Mouse (Mus musculus): ENCODE results near the gene Rnf44. TPM values are rescaled to one million over a fixed set of nuclear protein-coding genes. Genes with fewer than 3 reads are reported as not detected.
A peak's percentile ranks its signal among the peaks of the same experiment; 100 is the strongest.

Rnf44 gene
- polyA plus RNA-seq, 1 experiment from 2014 or later = 82.3 TPM

GRCm38 (mm10) chr13:54714393-54714792, 20.7 kb upstream of the Rnf44 start:
- no peak for ATAC-seq (replicated peaks; ENCODE audit: low FRiP score)
- Histone ChIP-seq H3K36me3 (ENCODE audit: control insufficient read depth, insufficient read depth, low read length) (no peaks in the 10 kb centered on the region), H3K4me3 (ENCODE audit: low read depth, low read length) (no peak overlapping the region), H3K27me3 (replicated peaks; ENCODE audit: control insufficient read depth, insufficient read depth, low read length) (no peaks in the 10 kb centered on the region; the same call in 1 of the 2 replicates), H3K27ac (ENCODE audit: low read depth, low read length) (no peak overlapping the region), H3K4me2 (no peak overlapping the region), H3K4me1 (replicated peaks; ENCODE audit: control insufficient read depth, insufficient read depth, low read length) (no peaks in the 10 kb centered on the region), H3K9ac (ENCODE audit: low read depth, low read length) (no peak overlapping the region), H3K9me3 (ENCODE audit: control insufficient read depth, low read length) (no peaks in the 10 kb centered on the region)
- 42% methylated on average over 4 of the region's 4 CpGs for WGBS
- no peak for DNase-seq (ENCODE audit: low spot score)

- Histone ChIP-seq H3K27ac (ENCODE audit: low read depth, low read length) (no peak overlapping the region), H3K4me2 (no peak overlapping the region), H3K9ac (ENCODE audit: low read depth, low read length) (no peak overlapping the region), H3K27me3 (replicated peaks; ENCODE audit: control insufficient read depth, insufficient read depth, low read length) (no peaks in the 10 kb centered on the region; the same call in 1 of the 2 replicates), H3K9me3 (ENCODE audit: control insufficient read depth, low read length) (no peaks in the 10 kb centered on the region), H3K4me3 (ENCODE audit: low read depth, low read length) (no peak overlapping the region), H3K36me3 (ENCODE audit: control insufficient read depth, insufficient read depth, low read length) (no peaks in the 10 kb centered on the region), H3K4me1 (replicated peaks; ENCODE audit: control insufficient read depth, insufficient read depth, low read length) (no peaks in the 10 kb centered on the region)
- 68% methylated on average over 3 of the region's 3 CpGs for WGBS
- no peak for DNase-seq (ENCODE audit: low spot score)
- no peak for ATAC-seq (replicated peaks; ENCODE audit: low FRiP score)
Observed at GRCm38 (mm10) chr13:54710866-54711265, 17.2 kb upstream of the Rnf44 start.

GRCm38 (mm10) chr13:54704890-54705289, 11.2 kb upstream of the Rnf44 start:
- Histone ChIP-seq H3K9ac (ENCODE audit: low read depth, low read length) (no peak overlapping the region), H3K27me3 (replicated peaks; ENCODE audit: control insufficient read depth, insufficient read depth, low read length) (no peaks in the 10 kb centered on the region; the same call in 1 of the 2 replicates), H3K9me3 (ENCODE audit: control insufficient read depth, low read length) (no peaks in the 10 kb centered on the region), H3K4me1 (replicated peaks; ENCODE audit: control insufficient read depth, insufficient read depth, low read length) (peaks cover 7% of the 10 kb centered on the region), H3K4me2 (no peak overlapping the region), H3K27ac (ENCODE audit: low read depth, low read length) (no peak overlapping the region), H3K36me3 (ENCODE audit: control insufficient read depth, insufficient read depth, low read length) (no peaks in the 10 kb centered on the region), H3K4me3 (ENCODE audit: low read depth, low read length) (no peak overlapping the region)
- DNase-seq (ENCODE audit: low spot score) = no peak
- WGBS = 50% methylated on average over 6 of the region's 6 CpGs
- ATAC-seq (replicated peaks; ENCODE audit: low FRiP score) = no peak

DNA sequence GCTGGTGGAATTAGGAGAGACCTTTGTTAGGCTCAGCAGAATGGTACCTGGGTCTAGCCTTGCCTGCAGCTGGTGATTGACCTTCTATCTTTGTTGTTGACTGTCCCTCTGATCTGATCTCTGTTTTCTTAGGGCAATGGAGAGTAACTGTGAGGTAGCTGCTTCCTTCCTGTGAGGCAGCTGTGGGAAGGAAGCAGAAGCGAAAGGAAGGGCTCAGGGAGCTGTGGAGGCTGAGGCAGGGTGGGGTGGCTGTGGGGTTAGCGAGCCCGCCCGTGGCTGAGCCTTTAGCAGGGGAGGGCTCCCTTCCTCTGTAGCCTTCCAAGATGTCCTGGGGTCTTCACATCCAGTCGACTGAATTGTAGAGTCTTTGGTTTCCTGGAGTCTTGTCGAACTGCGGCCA, 8.8 kb upstream of the Rnf44 start:
- H3K4me3 ChIP-seq (ENCODE audit: low read depth, low read length) = no peak overlapping the region
- H3K9me3 ChIP-seq (ENCODE audit: control insufficient read depth, low read length) = no peaks in the 10 kb centered on the region
- no peaks in the 10 kb centered on the region for H3K36me3 ChIP-seq (ENCODE audit: control insufficient read depth, insufficient read depth, low read length)
- no peak overlapping the region for H3K9ac ChIP-seq (ENCODE audit: low read depth, low read length)
- ATAC-seq (replicated peaks; ENCODE audit: low FRiP score) (no peak), DNase-seq (ENCODE audit: low spot score) (no peak)
- no peaks in the 10 kb centered on the region; the same call in 1 of the 2 replicates for H3K27me3 ChIP-seq (replicated peaks; ENCODE audit: control insufficient read depth, insufficient read depth, low read length)
- no peak overlapping the region; the same call in 1 of the 2 replicates for H3K4me2 ChIP-seq
- no peak overlapping the region for H3K27ac ChIP-seq (ENCODE audit: low read depth, low read length)
- peaks cover 7% of the 10 kb centered on the region for H3K4me1 ChIP-seq (replicated peaks; ENCODE audit: control insufficient read depth, insufficient read depth, low read length)
- 63% methylated on average over 7 of the region's 7 CpGs for WGBS

GRCm38 (mm10) chr13:54701243-54701642, 7.5 kb upstream of the Rnf44 start, which contains the start of gene Cdhr2:
Gene Cdhr2, plus strand, starts transcription at chr13:54701461.
- Histone ChIP-seq H3K4me3 (ENCODE audit: low read depth, low read length) (peak within 1 kb of the TSS; percentile 26; the same call in 1 of the 2 replicates), H3K4me1 (replicated peaks; ENCODE audit: control insufficient read depth, insufficient read depth, low read length) (peaks cover 7% of the 10 kb centered on the region), H3K36me3 (ENCODE audit: control insufficient read depth, insufficient read depth, low read length) (no peaks in the 10 kb centered on the region), H3K4me2 (peak within 1 kb of the TSS; percentile 49), H3K27me3 (replicated peaks; ENCODE audit: control insufficient read depth, insufficient read depth, low read length) (no peaks in the 10 kb centered on the region), H3K27ac (ENCODE audit: low read depth, low read length) (peak within 1 kb of the TSS; percentile 32), H3K9ac (ENCODE audit: low read depth, low read length) (no peak within 1 kb of the TSS), H3K9me3 (ENCODE audit: control insufficient read depth, low read length) (no peaks in the 10 kb centered on the region)
- DNase-seq (ENCODE audit: low spot score) (no peak), ATAC-seq (replicated peaks; ENCODE audit: low FRiP score) (peak; percentile 66)
- 61% methylated on average over 5 of the region's 5 CpGs for WGBS

GRCm38 (mm10) chr13:54695479-54696230, 1.9 kb upstream of the Rnf44 start:
- ATAC-seq (replicated peaks; ENCODE audit: low FRiP score) (no peak), DNase-seq (ENCODE audit: low spot score) (no peak)
- no peaks in the 10 kb centered on the region for H3K36me3 ChIP-seq (ENCODE audit: control insufficient read depth, insufficient read depth, low read length)
- H3K4me3 ChIP-seq (ENCODE audit: low read depth, low read length) = no peak overlapping the region
- no peaks in the 10 kb centered on the region for H3K27me3 ChIP-seq (replicated peaks; ENCODE audit: control insufficient read depth, insufficient read depth, low read length)
- 79% methylated on average over 11 of the region's 11 CpGs for WGBS
- H3K9ac ChIP-seq (ENCODE audit: low read depth, low read length) = no peak overlapping the region
- no peak overlapping the region for H3K27ac ChIP-seq (ENCODE audit: low read depth, low read length)
- no peak overlapping the region for H3K4me2 ChIP-seq
- peaks cover 21% of the 10 kb centered on the region for H3K4me1 ChIP-seq (replicated peaks; ENCODE audit: control insufficient read depth, insufficient read depth, low read length)
- H3K9me3 ChIP-seq (ENCODE audit: control insufficient read depth, low read length) = no peaks in the 10 kb centered on the region

DNA sequence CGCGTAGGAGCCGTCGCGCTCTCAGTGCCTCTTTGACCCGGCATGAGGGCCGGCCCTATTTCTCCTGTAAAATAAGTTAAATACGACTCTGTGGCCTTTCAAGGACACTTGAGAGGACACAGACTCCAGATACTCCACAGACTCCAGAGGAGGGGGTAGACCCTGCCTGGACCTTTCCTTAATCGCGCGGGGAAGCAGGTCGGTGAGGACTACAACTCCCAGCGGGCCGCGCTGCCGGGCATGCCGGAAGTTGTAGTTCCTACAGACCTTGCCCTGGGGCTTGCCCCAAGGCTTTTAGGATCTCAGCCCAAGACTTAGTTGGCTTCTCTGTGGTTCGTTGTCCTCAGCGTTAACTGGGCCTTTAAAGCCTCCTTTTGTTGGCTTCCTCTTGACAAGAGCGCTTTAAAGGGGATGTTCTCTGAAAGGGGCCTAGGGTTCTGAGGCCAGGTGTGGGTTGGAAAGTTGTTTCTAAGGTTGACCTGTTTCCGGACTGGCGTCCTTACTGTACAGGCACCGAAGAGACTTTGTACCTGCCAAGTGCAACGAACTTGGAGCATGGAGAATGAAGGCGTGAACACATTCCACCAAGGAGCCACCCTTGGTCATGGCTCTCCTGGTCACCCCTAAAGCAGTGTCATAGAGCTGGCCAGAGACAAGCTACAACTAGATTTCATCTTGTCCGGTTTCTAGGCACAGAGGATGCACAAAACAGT, 797 bp upstream of the Rnf44 start:
- Histone ChIP-seq H3K9me3 (ENCODE audit: control insufficient read depth, low read length) (no peaks in the 10 kb centered on the region), H3K4me3 (ENCODE audit: low read depth, low read length) (peak overlapping the region; percentile 79), H3K4me2 (peak overlapping the region; percentile 97), H3K36me3 (ENCODE audit: control insufficient read depth, insufficient read depth, low read length) (no peaks in the 10 kb centered on the region), H3K27me3 (replicated peaks; ENCODE audit: control insufficient read depth, insufficient read depth, low read length) (no peaks in the 10 kb centered on the region), H3K4me1 (replicated peaks; ENCODE audit: control insufficient read depth, insufficient read depth, low read length) (peaks cover 21% of the 10 kb centered on the region), H3K9ac (ENCODE audit: low read depth, low read length) (peak overlapping the region; percentile 71), H3K27ac (ENCODE audit: low read depth, low read length) (peak overlapping the region; percentile 93)
- DNase-seq (ENCODE audit: low spot score) = no peak
- WGBS = 15% methylated on average over 26 of the region's 26 CpGs
- ATAC-seq (replicated peaks; ENCODE audit: low FRiP score) = peak; percentile 71

- no peaks in the 10 kb centered on the region for H3K27me3 ChIP-seq (replicated peaks; ENCODE audit: control insufficient read depth, insufficient read depth, low read length)
- 8% methylated on average over 21 of the region's 21 CpGs for WGBS
- ATAC-seq (replicated peaks; ENCODE audit: low FRiP score) (no peak), DNase-seq (ENCODE audit: low spot score) (no peak)
- H3K4me1 ChIP-seq (replicated peaks; ENCODE audit: control insufficient read depth, insufficient read depth, low read length) = peaks cover 26% of the 10 kb centered on the region
- peak overlapping the region; percentile 93 for H3K27ac ChIP-seq (ENCODE audit: low read depth, low read length)
- H3K9ac ChIP-seq (ENCODE audit: low read depth, low read length) = peak overlapping the region; percentile 88
- no peaks in the 10 kb centered on the region for H3K36me3 ChIP-seq (ENCODE audit: control insufficient read depth, insufficient read depth, low read length)
- H3K9me3 ChIP-seq (ENCODE audit: control insufficient read depth, low read length) = no peaks in the 10 kb centered on the region
- peak overlapping the region; percentile 97 for H3K4me2 ChIP-seq
- peak overlapping the region; percentile 79 for H3K4me3 ChIP-seq (ENCODE audit: low read depth, low read length)
Observed at GRCm38 (mm10) chr13:54692711-54693557, 773 bp downstream of the Rnf44 start.
